Mouse (Mus musculus) C2C12 (cell line): Measurements from ENCODE around the gene Rfng.

ENCODE experiments used
- CEBPB ChIP-seq: IDR thresholded peaks from one replicate; pipeline ENCODE4 v1.6.1; 2011; ENCODE audit warnings: low read depth, mild to moderate bottlenecking, control low read depth, moderate library complexity
- CTCF ChIP-seq: IDR thresholded peaks from one replicate; pipeline ENCODE4 v1.5.1; 2011; ENCODE audit not compliant: control insufficient read depth, insufficient read depth, insufficient read length
- MAX ChIP-seq: IDR thresholded peaks from one replicate; pipeline ENCODE4 v1.6.1; 2011; ENCODE audit warnings: mild to moderate bottlenecking, control low read depth
- MYOD1 ChIP-seq: IDR thresholded peaks from one replicate; pipeline ENCODE4 v1.6.1; 2011; ENCODE audit warnings: low read depth; ENCODE audit not compliant: control insufficient read depth, insufficient read length
- MYOG ChIP-seq: IDR thresholded peaks from one replicate; pipeline ENCODE4 v1.6.1; 2011; ENCODE audit not compliant: control insufficient read depth, insufficient read length; ENCODE audit errors: extremely low read depth
- USF1 ChIP-seq: IDR thresholded peaks from one replicate; pipeline ENCODE4 v1.6.1; 2011; ENCODE audit warnings: low read depth, mild to moderate bottlenecking, control low read depth, moderate library complexity

GRCm38 (mm10) chr11:120784064-120784791 is at the start of gene Rfng, which contains the start of gene Gps1:
- TF ChIP-seq CTCF, result no peak
- no peak for TF ChIP-seq CEBPB
- TF ChIP-seq MYOG, result no peak
- TF ChIP-seq MAX, result peak; percentile 41
- TF ChIP-seq USF1, result no peak
- no peak for TF ChIP-seq MYOD1
